Mouse (Mus musculus) megakaryocyte, embryonic 14.5 days (primary cell): ENCODE measurements around the gene Dedd2.

Experiments
- FLI1 ChIP-seq: IDR thresholded peaks from 2 replicates; pipeline ENCODE4 v1.6.1; 2012; ENCODE audit warnings: low read length, inconsistent platforms, mixed read lengths
- GATA1 ChIP-seq: IDR thresholded peaks from 3 replicates; pipeline ENCODE4 v1.6.1; 2012; ENCODE audit warnings: mixed read lengths, low read length, inconsistent platforms, borderline replicate concordance

DNA sequence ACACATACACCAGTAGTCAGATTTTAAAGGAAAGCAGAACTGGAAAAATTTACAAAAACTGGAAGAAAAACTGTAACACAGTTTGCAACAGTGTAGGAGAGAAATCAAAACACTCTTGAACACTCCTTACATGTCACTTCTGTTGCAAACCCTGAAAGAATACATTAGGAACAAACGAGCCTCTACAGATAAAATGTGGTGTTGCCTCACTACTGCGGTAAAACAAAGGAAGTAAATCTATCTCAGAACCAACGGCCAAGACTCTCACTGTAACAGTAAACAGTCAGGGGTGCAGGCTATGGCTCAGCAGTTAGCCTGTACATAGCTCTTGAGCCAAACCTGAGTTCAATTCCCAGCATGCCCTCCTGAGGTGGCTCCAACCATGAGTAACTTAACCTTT is 7.3 kb downstream of the Dedd2 start:
- TF ChIP-seq GATA1 (no peak), FLI1 (no peak)
